Mouse (Mus musculus): ENCODE data around the gene Chat.

- TF ChIP-seq CTCF (conservative IDR thresholded peaks at IDR 0.05; ENCODE audit: insufficient read depth, insufficient read length, low read depth, low read length) = no peak
- TF ChIP-seq POLR2A (IDR thresholded peaks at IDR 0.05; ENCODE audit: low read depth, low read length) = no peak
These were observed 301 bp downstream of the Chat start for GRCm38 (mm10) chr14:32465506-32465870.

All from kidney, adult 2 months (tissue).